Mouse (Mus musculus) lung, embryonic 15.5 days (tissue): Measurements from ENCODE around the gene Slc7a14. TPM values are rescaled to one million over a fixed set of nuclear protein-coding genes. Genes with fewer than 3 reads are reported as not detected.
"Not testable (repeated sequence)": the region's sequence is repeated elsewhere in the genome, so short reads cannot be mapped to it uniquely, and the experiment has no call there.

Experiments
- ATAC-seq: fragments of 200-750 bp; cut with Nextera tagmentation; 2 replicates; pipeline ENCODE4 v1.8.0; 2017; ENCODE audit warnings: moderate number of reproducible peaks, borderline replicate concordance; ENCODE audit not compliant: low FRiP score, low TSS enrichment; ENCODE audit errors: extremely low read depth
- H3K27ac ChIP-seq: fragments of 300-500 bp; sonication (generic); 2 replicates; pipeline ENCODE4 v1.5.1; 2015; ENCODE audit warnings: moderate library complexity, mild to moderate bottlenecking, inconsistent platforms
- H3K27me3 ChIP-seq: fragments of 300-500 bp; sonication (generic); 2 replicates; pipeline ENCODE4 v1.6.1; 2015; ENCODE audit warnings: inconsistent platforms
- H3K36me3 ChIP-seq: fragments of 300-500 bp; sonication (generic); 2 replicates; pipeline ENCODE4 v1.6.1; 2015; ENCODE audit warnings: inconsistent platforms
- H3K4me1 ChIP-seq: fragments of 300-500 bp; sonication (generic); 2 replicates; pipeline ENCODE4 v1.6.1; 2015; ENCODE audit warnings: inconsistent platforms
- H3K4me2 ChIP-seq: fragments of 300-500 bp; sonication (generic); 2 replicates; pipeline ENCODE4 v1.6.1; 2015; ENCODE audit warnings: inconsistent platforms, mild to moderate bottlenecking, moderate library complexity
- H3K4me3 ChIP-seq: fragments of 300-500 bp; sonication (generic); 2 replicates; pipeline ENCODE4 v1.5.1; 2015; ENCODE audit warnings: mild to moderate bottlenecking, inconsistent platforms
- H3K9ac ChIP-seq: fragments of 300-500 bp; sonication (generic); 2 replicates; pipeline ENCODE4 v1.6.1; 2015; ENCODE audit warnings: inconsistent platforms
- H3K9me3 ChIP-seq: fragments of 300-500 bp; sonication (generic); 2 replicates; pipeline ENCODE4 v1.6.1; 2016; ENCODE audit warnings: inconsistent platforms
- WGBS: fragments of 180-500 bp; shearing (Covaris S2); methylation state at CpG from one replicate; pipeline ENCODE4 v1.1.7; 2015; 5-methylcytosine and 5-hydroxymethylcytosine counted together
- polyA plus RNA-seq: library from polyadenylated mRNA; unstranded; fragments of >200 nt; fragmentation: Nextera tagmentation; extraction: Ambion mirVana; gene quantifications from 2 replicates; pipeline ENCODE4 v1.2.1, GENCODE M21; 2015

Gene Slc7a14
- polyA plus RNA-seq, 1 experiment from 2014 or later: 0.27 TPM

GRCm38 (mm10) chr3:31287421-31287948 lies 22.7 kb downstream of the Slc7a14 start:
- H3K4me2 ChIP-seq: no peak overlapping the region
- H3K36me3 ChIP-seq: no peaks in the 10 kb centered on the region
- H3K4me1 ChIP-seq: 0 out of 2 replicates have a peak, but pooled peaks cover 5% of the 10 kb centered on the region
- no peak for ATAC-seq
- no peak overlapping the region for H3K9ac ChIP-seq
- no peak overlapping the region for H3K27ac ChIP-seq
- no peak overlapping the region for H3K4me3 ChIP-seq
- H3K27me3 ChIP-seq: no peaks in the 10 kb centered on the region
- WGBS: 42% methylated on average over 3 of the region's 3 CpGs
- no peaks in the 10 kb centered on the region for H3K9me3 ChIP-seq

DNA sequence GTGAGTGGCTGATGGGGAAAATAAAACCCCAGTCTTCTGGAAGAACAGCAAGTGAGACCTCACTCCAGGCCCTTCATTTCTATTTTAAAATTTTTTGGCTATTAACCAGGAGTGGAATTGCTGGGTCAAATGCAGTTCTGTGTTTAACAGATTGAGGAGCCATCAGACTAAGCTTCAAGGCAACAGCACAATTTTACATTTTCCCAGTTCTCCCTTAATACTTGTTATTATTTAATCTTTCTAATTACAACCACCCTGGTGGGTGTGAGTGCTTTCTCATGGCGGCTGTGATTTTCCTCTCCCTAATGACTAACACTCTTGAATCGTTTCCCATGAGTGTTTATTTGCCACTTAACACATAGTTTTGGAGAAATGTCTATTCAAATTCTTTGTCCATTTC lies 29.1 kb downstream of the Slc7a14 start:
- Histone ChIP-seq H3K9me3 (no peaks in the 10 kb centered on the region), H3K4me2 (no peak overlapping the region), H3K36me3 (no peaks in the 10 kb centered on the region), H3K27me3 (no peaks in the 10 kb centered on the region), H3K4me1 (no peaks in the 10 kb centered on the region), H3K4me3 (no peak overlapping the region), H3K9ac (no peak overlapping the region), H3K27ac (no peak overlapping the region)
- WGBS: 51% methylated on average over 2 of the region's 2 CpGs
- ATAC-seq: no peak

GRCm38 (mm10) chr3:31274875-31275274 lies 35.3 kb downstream of the Slc7a14 start:
- 49% methylated on average over 2 of the region's 2 CpGs for WGBS
- H3K4me1 ChIP-seq: no peaks in the 10 kb centered on the region
- H3K9ac ChIP-seq: no peak overlapping the region
- H3K4me3 ChIP-seq: no peak overlapping the region
- no peak overlapping the region for H3K4me2 ChIP-seq
- no peaks in the 10 kb centered on the region for H3K9me3 ChIP-seq
- no peak overlapping the region for H3K27ac ChIP-seq
- H3K27me3 ChIP-seq: no peaks in the 10 kb centered on the region
- no peaks in the 10 kb centered on the region for H3K36me3 ChIP-seq
- ATAC-seq: no peak

- H3K4me2 ChIP-seq, H3K9ac ChIP-seq, H3K36me3 ChIP-seq, H3K4me1 ChIP-seq, H3K4me3 ChIP-seq, ATAC-seq, H3K9me3 ChIP-seq, H3K27me3 ChIP-seq, H3K27ac ChIP-seq: not testable (repeated sequence)
Measured at GRCm38 (mm10) chr3:31273247-31273646, 36.9 kb downstream of the Slc7a14 start.

DNA sequence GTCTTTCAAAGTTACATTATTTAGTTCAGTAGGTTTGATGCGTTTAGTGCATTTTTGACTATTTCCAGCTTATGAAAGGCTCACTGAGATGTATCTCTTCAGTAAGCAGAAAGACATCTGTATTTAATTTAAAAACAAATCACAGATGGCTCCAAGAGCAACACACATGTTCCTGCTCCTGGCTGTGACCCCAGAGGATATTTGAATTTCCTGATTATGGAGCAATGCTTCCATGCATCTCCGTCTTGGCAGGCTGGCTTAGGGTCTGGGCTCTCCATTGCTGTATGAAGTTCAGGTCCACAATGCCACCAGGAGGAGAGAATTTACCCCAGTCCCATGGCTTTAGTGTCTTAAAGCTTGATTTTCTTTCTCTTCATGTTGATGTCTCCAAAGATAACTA lies 37.5 kb downstream of the Slc7a14 start:
- Histone ChIP-seq H3K9me3 (no peaks in the 10 kb centered on the region), H3K36me3 (no peaks in the 10 kb centered on the region), H3K27ac (no peak overlapping the region), H3K27me3 (no peaks in the 10 kb centered on the region), H3K4me3 (no peak overlapping the region), H3K9ac (no peak overlapping the region), H3K4me1 (0 out of 2 replicates have a peak, but pooled peaks cover 3% of the 10 kb centered on the region), H3K4me2 (no peak overlapping the region)
- 49% methylated on average over 2 of the region's 2 CpGs for WGBS
- no peak for ATAC-seq

GRCm38 (mm10) chr3:31269551-31270317 lies 40.4 kb downstream of the Slc7a14 start:
- no peaks in the 10 kb centered on the region for H3K36me3 ChIP-seq
- 65% methylated on average over 4 of the region's 4 CpGs for WGBS
- H3K4me1 ChIP-seq: 0 out of 2 replicates have a peak, but pooled peaks cover 3% of the 10 kb centered on the region
- H3K9me3 ChIP-seq: no peaks in the 10 kb centered on the region
- no peaks in the 10 kb centered on the region for H3K27me3 ChIP-seq
- H3K4me2 ChIP-seq: no peak overlapping the region
- no peak overlapping the region for H3K27ac ChIP-seq
- ATAC-seq: no peak
- H3K4me3 ChIP-seq: no peak overlapping the region
- no peak overlapping the region for H3K9ac ChIP-seq

- Histone ChIP-seq H3K27ac (no peak overlapping the region), H3K4me2 (no peak overlapping the region), H3K4me1 (0 out of 2 replicates have a peak, but pooled peaks cover 3% of the 10 kb centered on the region), H3K9ac (no peak overlapping the region), H3K4me3 (no peak overlapping the region), H3K27me3 (no peaks in the 10 kb centered on the region), H3K9me3 (no peaks in the 10 kb centered on the region), H3K36me3 (no peaks in the 10 kb centered on the region)
- ATAC-seq: no peak
- WGBS: 50% methylated on average over 2 of the region's 2 CpGs
Measured at GRCm38 (mm10) chr3:31267921-31268320, 42.3 kb downstream of the Slc7a14 start.

GRCm38 (mm10) chr3:31266941-31267340 lies 43.2 kb downstream of the Slc7a14 start:
- Histone ChIP-seq H3K4me2 (no peak overlapping the region), H3K27me3 (no peaks in the 10 kb centered on the region), H3K9ac (no peak overlapping the region), H3K27ac (no peak overlapping the region), H3K9me3 (no peaks in the 10 kb centered on the region), H3K4me1 (0 out of 2 replicates have a peak, but pooled peaks cover 3% of the 10 kb centered on the region), H3K36me3 (no peaks in the 10 kb centered on the region), H3K4me3 (no peak overlapping the region)
- ATAC-seq: no peak
- WGBS: 77% methylated on average over 7 of the region's 7 CpGs

DNA sequence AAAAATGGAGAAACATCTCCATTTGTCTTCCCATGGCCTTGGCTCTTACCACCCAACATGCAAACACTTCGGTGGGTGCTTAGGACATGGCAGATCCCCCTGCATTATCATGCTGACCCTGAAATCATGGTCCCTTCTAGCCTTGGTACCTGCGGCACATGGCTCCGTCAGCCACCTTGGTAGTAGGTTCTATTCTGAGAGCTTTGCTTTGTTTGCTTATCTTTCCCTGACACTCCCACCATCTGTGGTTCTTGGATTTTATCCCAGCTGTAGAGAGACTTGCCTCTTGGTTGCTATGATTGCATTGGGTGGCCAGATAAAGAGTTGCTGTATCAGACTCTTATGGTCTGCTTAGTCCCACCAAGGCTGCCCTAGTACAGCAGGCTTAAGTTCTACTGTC lies 46.6 kb downstream of the Slc7a14 start:
- no peaks in the 10 kb centered on the region for H3K9me3 ChIP-seq
- H3K36me3 ChIP-seq: no peaks in the 10 kb centered on the region
- H3K4me2 ChIP-seq: no peak overlapping the region
- 75% methylated on average over 3 of the region's 3 CpGs for WGBS
- H3K4me1 ChIP-seq: 0 out of 2 replicates have a peak, but pooled peaks cover 13% of the 10 kb centered on the region
- no peaks in the 10 kb centered on the region for H3K27me3 ChIP-seq
- H3K27ac ChIP-seq: no peak overlapping the region
- H3K4me3 ChIP-seq: no peak overlapping the region
- no peak for ATAC-seq
- H3K9ac ChIP-seq: no peak overlapping the region

- no peak overlapping the region for H3K9ac ChIP-seq
- no peak overlapping the region for H3K4me2 ChIP-seq
- 0 out of 2 replicates have a peak overlapping the region, but pooled peaks have one; percentile 78 for H3K27ac ChIP-seq
Measured at GRCm38 (mm10) chr3:31261418-31262014, 48.7 kb downstream of the Slc7a14 start.

DNA sequence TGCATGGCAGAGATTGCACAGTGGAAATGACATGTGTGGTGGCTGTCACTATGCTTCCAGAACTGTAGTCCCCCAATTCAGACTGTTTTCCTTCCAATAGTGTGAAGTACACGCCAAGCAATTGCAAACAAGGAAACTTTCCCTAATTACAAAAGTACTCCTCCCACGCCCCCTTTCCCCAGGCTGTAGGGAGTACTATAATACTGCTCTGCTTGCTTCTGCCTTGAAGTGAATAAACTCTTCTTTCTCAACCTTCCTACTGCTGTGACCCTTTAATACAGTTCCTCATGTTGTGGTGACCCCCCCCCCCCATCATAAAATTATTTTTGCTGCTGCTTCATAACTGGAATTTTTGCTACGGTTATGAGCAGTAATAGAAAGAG lies 49.2 kb downstream of the Slc7a14 start:
- no peaks in the 10 kb centered on the region for H3K9me3 ChIP-seq
- no peak overlapping the region for H3K4me3 ChIP-seq
- 33% methylated on average over 3 of the region's 3 CpGs for WGBS
- no peak overlapping the region for H3K4me2 ChIP-seq
- no peak overlapping the region for H3K9ac ChIP-seq
- no peaks in the 10 kb centered on the region for H3K27me3 ChIP-seq
- 0 out of 2 replicates have a peak, but pooled peaks cover 10% of the 10 kb centered on the region for H3K4me1 ChIP-seq
- no peaks in the 10 kb centered on the region for H3K36me3 ChIP-seq
- H3K27ac ChIP-seq: peak overlapping the region; percentile 78; the same call in 1 of the 2 replicates
- peak; percentile 45; the same call in 1 of the 2 replicates for ATAC-seq

More at GRCm38 (mm10) chr3:31261418-31262014, 48.7 kb downstream of the Slc7a14 start:
- H3K4me3 ChIP-seq: no peak overlapping the region
- WGBS: 54% methylated on average over 7 of the region's 7 CpGs
- H3K36me3 ChIP-seq: no peaks in the 10 kb centered on the region
- H3K27me3 ChIP-seq: no peaks in the 10 kb centered on the region
- no peak for ATAC-seq
- 0 out of 2 replicates have a peak, but pooled peaks cover 10% of the 10 kb centered on the region for H3K4me1 ChIP-seq
- H3K9me3 ChIP-seq: no peaks in the 10 kb centered on the region
